Mouse (Mus musculus): ENCODE data around the gene Rad54l. TPM values are rescaled to one million over a fixed set of nuclear protein-coding genes. Genes with fewer than 3 reads are reported as not detected.
A peak's percentile ranks its signal among the peaks of the same experiment; 100 is the strongest.

Gene Rad54l
- total RNA-seq, 2 experiments from 2014 or later = 0.33 to 0.35 TPM

DNA sequence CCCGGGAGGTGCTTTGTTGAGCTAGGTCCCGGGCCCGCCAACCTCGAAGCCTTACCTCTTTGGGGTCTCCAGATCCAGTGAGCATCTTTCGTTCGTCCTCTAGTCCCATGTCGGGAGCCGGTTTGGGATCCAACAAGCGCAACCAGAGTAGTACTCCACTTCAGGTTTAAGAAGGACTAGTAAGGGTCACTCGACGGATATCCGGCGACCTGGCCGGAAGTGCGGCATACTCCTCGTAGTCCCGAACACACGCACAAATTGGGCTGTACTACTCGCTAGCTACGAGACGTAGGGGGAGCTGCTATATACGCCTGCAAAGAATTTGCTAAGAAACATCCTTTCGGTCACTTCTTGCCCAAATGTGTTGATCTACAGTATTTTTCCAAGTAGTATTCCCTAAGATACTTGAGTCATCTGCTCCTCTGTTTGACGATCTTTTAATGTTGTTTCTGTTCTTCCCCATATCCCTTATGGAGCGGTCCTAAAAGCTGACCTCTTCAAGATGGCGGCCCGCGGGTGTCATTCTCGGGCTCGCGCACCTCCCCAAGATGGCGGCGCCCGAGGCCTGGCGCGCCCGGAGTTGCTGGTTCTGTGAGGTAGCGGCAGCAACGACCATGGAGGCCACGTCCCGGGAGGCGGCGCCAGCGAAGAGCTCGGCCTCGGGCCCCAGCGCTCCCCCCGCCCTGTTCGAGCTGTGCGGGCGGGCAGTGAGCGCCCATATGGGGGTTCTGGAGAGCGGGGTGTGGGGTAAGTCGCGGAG lies 48.4 kb downstream of the Rad54l start, which contains the start of the genes Uqcrh and Lrrc41:
TSS of gene Uqcrh (minus strand) at position 211 of the 760 bp plus-strand sequence.
TSS of gene Lrrc41 (plus strand) at position 409 of the 760 bp plus-strand sequence.
- DNase-seq (ENCODE audit: low spot score in 2 of 2) = peak; percentile 94 to 98

DNA sequence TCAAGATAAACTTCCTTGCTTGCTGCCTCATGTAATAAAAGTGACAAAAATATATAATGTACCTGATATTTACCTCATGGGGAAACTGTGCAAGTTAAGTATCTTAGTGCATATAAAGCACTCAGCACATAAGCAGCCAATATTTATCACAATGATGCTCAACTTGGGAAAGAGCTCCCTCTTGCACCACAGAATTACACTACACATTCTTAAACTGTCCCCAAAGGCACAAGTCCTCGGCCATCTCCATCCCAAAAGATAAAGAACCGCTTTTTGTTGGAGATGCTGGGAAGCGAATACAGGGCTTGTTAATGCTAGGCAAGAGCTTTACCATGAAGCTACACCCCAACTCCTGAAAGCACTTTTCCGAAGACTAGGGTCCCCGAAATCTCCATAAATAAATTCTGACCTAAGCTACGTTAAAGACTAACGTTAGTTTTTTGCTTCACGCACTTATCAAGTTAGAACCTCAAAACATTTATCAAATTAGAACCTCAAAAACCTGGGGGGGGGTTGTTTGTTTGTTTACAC lies 49.3 kb downstream of the Rad54l start:
- peak in 1 of 2 experiments; percentile 28 for DNase-seq (ENCODE audit: low spot score in 2 of 2)

GRCm38 (mm10) chr4:116073146-116073545 lies 50.3 kb downstream of the Rad54l start:
- DNase-seq (ENCODE audit: low spot score in 2 of 2) = no peak

DNA sequence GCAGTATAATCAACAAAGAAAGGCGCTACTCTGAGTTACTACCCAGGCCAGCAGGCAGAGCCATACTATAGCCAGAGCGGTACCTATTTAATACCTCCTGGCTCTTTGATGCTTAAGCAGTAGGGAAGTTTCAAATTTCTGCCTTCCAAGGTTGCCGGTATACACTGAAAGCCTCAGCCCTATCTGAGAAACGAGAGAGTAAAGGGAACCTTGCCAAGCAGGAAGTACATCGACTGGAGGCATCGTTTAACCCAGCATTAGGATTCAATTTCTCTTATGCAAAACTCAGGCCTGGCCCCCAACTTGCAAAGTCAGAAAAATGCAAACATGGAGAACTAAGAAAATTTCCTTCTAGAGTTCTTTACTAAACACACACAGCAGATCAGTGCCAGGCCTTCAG lies 53.4 kb downstream of the Rad54l start:
- no peak for DNase-seq (ENCODE audit: low spot score in 2 of 2)

DNA sequence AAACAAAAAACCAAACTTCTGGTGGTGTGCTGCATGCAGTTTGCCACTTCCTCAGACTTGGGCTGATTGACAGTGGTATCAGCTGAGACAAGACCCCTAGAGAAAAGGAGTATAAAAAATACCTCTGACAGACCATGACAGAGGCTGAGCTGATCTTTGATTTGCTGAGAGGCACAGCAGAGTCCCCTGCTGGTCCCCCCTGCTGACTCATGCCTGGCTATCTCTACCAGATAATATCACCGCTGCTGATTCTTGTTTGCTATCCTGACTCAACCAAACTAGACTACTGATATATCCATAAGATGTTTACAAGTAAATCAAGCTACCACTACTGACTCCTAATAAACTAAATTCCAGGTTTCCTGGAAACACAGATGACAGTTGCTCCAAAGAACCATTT lies 59.6 kb downstream of the Rad54l start:
- DNase-seq (ENCODE audit: low spot score in 2 of 2) = peak in 1 of 2 experiments; percentile 29

DNA sequence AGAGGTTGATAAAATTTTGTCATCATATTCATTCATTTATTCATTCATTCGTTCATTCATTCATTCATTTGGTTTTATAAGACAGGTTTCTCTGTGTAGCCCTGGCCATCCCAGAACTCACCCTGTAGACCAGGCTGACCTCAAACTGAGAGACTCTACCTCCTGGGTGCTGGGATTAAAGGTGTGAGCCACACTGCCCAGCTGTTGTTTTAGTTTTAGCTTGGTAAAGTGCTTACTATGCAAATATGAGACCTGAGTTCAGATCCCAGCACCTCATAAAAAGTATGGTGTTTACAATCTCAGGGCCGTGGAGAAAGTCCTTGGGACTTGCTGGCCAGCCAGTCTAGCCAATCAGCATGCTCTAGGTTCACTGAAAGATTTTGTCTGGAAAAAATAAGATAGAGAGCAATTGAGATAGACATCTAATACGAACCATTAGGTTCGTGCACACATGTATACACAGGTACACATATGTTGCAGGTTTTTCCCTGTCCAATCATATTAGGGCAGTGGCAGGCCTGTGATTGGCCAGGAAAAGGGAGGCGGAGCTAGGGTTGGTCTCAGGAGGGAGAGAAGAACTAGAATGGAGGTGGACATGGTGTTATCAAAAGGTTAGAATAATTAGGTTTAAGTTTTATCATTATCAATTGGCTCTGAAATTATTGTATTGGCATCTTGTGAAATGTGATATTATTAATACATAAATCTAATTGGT lies 64.3 kb downstream of the Rad54l start:
- no peak for DNase-seq (ENCODE audit: low spot score in 2 of 2)

DNA sequence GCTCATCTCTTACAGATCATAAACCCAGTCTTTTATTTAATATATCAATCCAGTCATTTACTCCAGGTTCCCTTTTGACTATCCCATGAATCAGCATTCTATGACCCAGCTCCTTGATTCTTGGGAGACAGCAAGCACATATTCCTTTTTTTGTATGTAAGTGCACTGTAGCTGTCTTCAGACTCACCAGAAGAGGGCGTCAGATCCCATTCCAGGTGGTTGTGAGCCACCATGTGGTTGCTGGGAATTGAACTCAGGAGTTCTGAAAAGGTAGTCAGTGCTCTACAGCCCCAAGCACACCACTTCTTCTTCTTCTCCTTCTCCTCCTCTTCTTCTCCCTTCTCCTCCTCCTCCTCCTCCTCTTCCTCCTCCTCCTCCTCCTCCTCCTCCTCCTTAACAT lies 65.9 kb downstream of the Rad54l start:
- no peak for DNase-seq (ENCODE audit: low spot score in 2 of 2)

GRCm38 (mm10) chr4:116053399-116053961 lies 70.0 kb downstream of the Rad54l start, which contains the start of gene Nsun4:
TSS of gene Nsun4 (minus strand) at chr4:116053876.
- DNase-seq (ENCODE audit: low spot score in 2 of 2) = peak; percentile 87 to 92

DNA sequence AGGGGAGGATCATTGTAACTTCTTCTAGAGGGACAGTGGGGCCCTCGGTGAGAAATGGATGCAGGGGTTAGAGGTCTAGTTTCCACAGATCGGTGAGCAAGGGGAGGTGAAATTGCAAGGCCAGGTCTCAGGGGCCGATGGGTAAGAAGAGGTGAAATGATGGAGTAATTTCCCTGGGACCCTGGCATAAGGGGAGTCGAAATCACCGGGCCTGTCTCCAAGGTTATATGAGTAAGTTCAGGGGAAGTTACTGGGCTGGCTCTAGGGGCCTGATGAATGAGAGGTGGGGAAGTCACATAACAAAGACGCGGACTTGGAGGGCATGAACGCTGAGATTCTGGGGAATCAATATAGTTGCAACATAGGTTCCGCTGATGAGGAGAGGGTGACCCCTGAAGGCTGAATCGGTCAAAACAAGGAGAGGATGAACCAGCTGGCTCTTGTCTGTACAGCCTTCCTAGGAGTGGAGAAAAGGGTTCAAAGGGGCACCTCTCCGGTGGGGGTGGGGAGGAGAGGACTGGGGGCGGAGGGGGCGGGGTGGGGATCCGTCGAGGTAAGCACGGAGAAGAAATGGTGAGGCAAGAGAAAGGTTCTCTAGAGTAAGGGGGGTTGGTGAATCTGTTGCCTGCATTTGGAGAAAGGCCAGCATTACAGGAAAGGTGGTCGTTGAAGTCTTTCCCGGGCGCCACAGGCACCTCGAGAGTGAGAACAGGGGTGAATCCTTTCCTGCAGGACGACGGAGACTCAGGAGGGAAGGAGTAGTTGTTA lies 70.8 kb downstream of the Rad54l start:
- peak in 1 of 2 experiments; percentile 33 for DNase-seq (ENCODE audit: low spot score in 2 of 2)

GRCm38 (mm10) chr4:116049211-116049610 lies 74.3 kb downstream of the Rad54l start:
- no peak for DNase-seq (ENCODE audit: low spot score in 2 of 2)

- no peak for DNase-seq (ENCODE audit: low spot score in 2 of 2)
Measured at GRCm38 (mm10) chr4:116048130-116048920, 75.2 kb downstream of the Rad54l start.

DNA sequence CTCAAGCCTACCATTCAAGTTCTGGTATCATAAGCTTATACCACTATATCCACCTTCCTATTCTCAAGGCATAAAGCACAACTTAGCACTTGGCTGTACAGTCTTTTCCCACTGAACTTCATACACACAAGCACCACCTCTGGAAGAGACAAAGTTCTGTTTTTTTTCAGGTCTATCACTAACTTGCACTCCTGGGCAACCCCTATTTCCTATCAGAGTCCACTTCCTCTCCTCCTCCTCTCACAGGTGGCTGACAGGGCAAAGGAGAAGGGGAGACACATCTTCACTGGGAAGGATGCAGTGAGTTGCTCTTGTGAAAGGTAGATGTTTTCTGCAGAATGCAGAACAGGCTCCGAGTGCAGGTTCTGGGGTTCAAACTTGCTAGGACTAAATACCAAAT lies 75.8 kb downstream of the Rad54l start:
- no peak for DNase-seq (ENCODE audit: low spot score in 2 of 2)

DNA sequence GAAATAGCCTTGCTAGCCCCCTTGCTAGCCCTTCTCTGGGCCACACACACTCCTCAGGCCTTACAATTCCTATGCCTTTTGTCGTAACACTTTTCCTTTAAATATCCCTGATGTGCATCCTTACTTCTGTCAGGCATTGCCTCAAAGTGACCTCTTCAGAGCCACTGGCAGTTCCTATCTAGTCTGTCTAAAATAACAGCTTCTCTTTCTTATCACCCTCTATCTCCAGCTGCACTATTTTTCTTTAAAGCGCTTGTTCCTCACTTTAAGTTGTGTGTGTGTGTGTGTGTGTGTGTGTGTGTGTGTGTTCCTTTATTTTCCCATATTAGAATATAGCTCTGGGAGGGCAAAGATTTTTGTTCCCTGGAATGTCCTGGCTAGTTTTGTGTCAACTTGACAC lies 76.9 kb downstream of the Rad54l start:
- DNase-seq (ENCODE audit: low spot score in 2 of 2) = no peak

Other genes with a start within 250 kb of the Rad54l start
- under 1 TPM in 1 of 2 experiments, not detected in 1; 0.30 TPM for gene Kncn, start 239.3 kb downstream of the Rad54l start, total RNA-seq (2021)
- gene 6430628N08Rik, start 233.0 kb downstream of the Rad54l start, total RNA-seq (2021) = under 1 TPM in 1 of 2 experiments, not detected in 1; 0.20 TPM
- gene Dmbx1, start 183.8 kb downstream of the Rad54l start, total RNA-seq (2021) = not detected
- gene Faah, start 105.8 kb downstream of the Rad54l start, total RNA-seq (2021) = 100 to 1,000 TPM; 136 to 145 TPM
- gene Nsun4, start 69.8 kb downstream of the Rad54l start, total RNA-seq (2021) = 1 to 10 TPM; 9.6 TPM
- gene Uqcrh, start 48.6 kb downstream of the Rad54l start, total RNA-seq (2021) = 100 to 1,000 TPM; 395 to 403 TPM
- 10 to 100 TPM; 46.2 to 50.1 TPM for gene Lrrc41, start 48.4 kb downstream of the Rad54l start, total RNA-seq (2021)
- gene Pomgnt1, start 150 bp upstream of the Rad54l start, total RNA-seq (2021) = 10 to 100 TPM; 67.5 to 68.1 TPM
- 10 to 100 TPM; 22.9 to 24.6 TPM for gene Lurap1, start 27.6 kb upstream of the Rad54l start, total RNA-seq (2021)
- not detected for gene Tspan1, start 43.9 kb upstream of the Rad54l start, total RNA-seq (2021)
- gene 1700042G07Rik, start 49.7 kb upstream of the Rad54l start, total RNA-seq (2021) = not detected
- 1 to 10 TPM; 1.5 to 3.6 TPM for gene Gm49337, start 49.7 kb upstream of the Rad54l start, total RNA-seq (2021)
- gene Pik3r3, start 97.9 kb upstream of the Rad54l start, total RNA-seq (2021) = 10 to 100 TPM; 31.3 to 34.3 TPM

Measured in layer of hippocampus, adult 18-20 months (tissue).